Mouse (Mus musculus): ENCODE results near the gene Spint1.

The Spint1 gene

DNA sequence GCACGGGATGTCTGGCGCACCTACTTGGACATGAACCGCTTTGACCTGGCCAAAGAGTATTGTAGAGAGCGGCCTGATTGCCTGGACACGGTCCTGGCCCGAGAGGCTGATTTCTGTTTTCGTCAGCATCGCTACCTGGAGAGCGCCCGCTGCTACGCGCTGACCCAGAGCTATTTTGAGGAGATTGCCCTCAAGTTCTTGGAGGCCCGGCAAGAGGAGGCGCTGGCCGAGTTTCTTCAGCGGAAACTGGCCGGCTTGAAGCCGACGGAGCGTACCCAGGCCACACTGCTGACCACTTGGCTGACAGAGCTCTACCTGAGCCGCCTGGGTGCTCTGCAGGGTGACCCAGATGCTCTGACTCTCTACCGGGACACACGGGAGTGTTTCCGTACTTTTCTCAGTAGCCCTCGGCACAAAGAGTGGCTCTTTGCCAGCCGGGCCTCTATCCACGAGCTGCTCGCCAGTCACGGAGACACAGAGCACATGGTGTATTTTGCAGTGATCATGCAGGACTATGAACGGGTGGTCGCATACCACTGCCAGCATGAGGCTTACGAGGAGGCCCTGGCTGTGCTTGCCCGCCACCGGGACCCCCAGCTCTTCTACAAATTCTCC, 56.7 kb downstream of the Spint1 start:
- no peak for DNase-seq (ENCODE audit: low spot score)

GRCm38 (mm10) chr2:119294411-119294810, 57.2 kb downstream of the Spint1 start:
- no peak for DNase-seq (ENCODE audit: low spot score)

DNA sequence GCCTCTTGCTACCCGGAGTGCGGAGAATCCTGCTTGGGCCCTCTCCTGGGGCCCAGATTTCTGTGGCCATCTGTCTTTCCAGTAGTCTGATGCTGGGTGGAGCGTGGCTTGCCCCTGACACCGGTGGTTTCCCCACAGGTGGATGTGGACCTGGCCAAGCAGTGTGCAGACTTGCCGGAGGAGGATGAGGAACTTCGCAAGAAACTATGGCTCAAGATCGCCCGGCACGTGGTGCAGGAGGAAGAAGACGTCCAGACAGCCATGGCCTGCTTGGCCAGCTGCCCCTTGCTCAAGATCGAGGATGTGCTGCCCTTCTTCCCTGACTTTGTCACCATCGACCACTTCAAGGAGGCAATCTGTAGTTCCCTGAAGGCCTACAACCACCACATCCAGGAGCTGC, 59.6 kb downstream of the Spint1 start:
- DNase-seq (ENCODE audit: low spot score): no peak

GRCm38 (mm10) chr2:119297506-119297905, 60.3 kb downstream of the Spint1 start:
- DNase-seq (ENCODE audit: low spot score): no peak

DNA sequence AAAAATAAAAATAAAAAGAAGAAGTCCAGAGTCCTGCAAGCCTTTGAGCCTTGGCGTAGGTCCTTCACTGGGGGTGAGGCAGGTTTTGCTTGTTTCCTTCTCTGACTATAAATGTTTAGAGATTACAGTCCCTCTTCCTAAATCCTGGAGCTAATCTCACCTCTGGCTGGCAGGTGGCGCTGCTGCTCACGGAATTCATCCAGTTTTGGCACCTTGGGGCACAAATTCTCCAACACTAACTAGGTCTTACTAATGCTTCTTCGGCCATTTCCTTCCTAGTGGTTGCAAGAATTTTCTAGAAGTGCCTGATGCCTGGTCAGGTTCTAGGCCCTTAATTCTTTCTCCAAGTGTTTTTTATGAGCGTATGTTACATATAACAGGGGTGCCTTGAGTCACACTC, 61.2 kb downstream of the Spint1 start:
- peak; percentile 44 for DNase-seq (ENCODE audit: low spot score)

DNA sequence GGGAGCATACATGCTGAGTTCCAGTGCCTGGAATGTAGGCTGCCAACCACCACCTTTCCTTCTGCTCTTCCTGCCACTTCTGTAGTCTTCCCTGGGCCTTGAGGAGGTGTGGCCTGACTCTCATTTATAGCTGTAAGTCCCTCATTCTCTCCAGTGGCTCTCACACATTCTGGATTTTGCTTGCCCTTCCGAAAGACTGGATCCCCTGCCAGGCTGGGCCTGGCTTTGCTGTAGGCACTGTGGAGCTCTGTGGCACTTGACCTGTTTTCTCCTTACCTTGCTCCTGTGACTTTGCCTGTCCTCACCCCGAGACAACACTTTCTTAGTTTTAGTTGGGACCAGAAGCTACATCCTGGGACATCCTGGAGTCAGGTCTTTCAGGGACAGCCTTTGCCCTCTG, 61.7 kb downstream of the Spint1 start:
- DNase-seq (ENCODE audit: low spot score): no peak

Data from T-cell, adult 2 months (primary cell).